Mouse (Mus musculus) megakaryocyte progenitor cell, adult 5-6 weeks (primary cell): ENCODE measurements around the gene Vsir. TPM values are rescaled to one million over a fixed set of nuclear protein-coding genes. Genes with fewer than 3 reads are reported as not detected.
A peak's percentile ranks its signal among the peaks of the same experiment; 100 is the strongest.

ENCODE experiments used
- ATAC-seq: replicated peaks from 2 replicates; pipeline ENCODE4 v1.8.0; 2016; ENCODE audit warnings: mild to moderate bottlenecking, moderate TSS enrichment, inconsistent platforms; ENCODE audit not compliant: poor library complexity
- total RNA-seq, 2 experiments: library from RNA; stranded (forward) in 1 of 2; stranded (reverse) in 1 of 2; fragments of 157-497, 149-512 nt in 1 of 2; fragments of 200-1000 nt in 1 of 2; gene quantifications; 2 replicates each; pipeline versions ENCODE4 v1.2.3 to v1.2.4; 2015 to 2017

The Vsir gene
- total RNA-seq, 2 experiments from 2014 or later: 43.4 to 123 TPM

DNA sequence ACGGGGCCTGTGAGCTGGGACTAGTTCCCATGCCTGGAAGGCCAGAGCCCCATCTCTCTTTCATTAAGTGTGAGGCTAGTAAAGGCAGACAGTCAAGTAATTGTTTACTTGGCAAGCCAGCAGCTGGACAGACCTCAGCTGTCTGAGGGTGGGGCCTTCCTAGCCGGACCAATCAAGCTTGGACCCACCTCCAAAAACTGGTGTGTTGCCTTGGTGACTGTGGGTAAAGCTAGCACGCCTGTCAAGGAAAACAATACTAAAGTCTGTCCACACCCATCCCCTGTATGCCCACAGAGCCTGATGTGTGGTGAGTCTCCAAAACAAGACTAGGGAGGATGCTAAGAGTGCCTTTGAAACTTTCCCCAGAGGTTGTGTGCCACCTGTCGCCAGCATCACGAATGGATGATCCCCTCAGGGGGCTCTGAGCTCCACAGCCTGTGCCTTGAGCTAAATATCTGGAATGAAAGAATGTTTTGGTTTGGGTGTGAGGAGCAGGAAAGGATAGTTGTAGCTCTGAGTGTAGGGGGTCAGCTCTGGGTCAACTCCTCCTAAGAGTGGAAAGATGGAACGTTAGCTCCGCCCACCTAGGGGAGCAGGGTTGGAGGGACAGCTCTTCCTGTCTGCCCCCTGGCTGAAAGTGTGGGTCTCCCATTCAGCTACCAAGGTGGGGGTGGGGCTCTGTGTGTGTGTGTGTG, 5.3 kb downstream of the Vsir start:
- ATAC-seq: peak; percentile 44

GRCm38 (mm10) chr10:60353241-60354002, 6.8 kb downstream of the Vsir start:
- no peak for ATAC-seq

DNA sequence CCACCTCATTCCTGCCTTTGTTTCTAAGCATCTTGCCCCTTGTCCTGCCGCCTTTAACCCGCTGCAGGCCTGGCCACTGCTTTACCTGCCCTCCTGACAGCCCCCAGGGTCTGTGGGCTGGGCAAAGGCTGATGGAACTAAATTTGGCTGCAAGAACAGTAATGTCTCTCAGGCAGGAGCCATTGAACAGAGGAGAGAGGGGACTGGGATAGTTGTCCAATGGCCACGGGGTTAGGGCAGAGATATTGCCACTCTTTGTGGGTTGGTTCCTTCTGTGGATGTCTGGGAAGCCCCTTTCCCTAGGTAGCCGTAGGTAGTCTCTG, 7.3 kb downstream of the Vsir start:
- no peak for ATAC-seq

DNA sequence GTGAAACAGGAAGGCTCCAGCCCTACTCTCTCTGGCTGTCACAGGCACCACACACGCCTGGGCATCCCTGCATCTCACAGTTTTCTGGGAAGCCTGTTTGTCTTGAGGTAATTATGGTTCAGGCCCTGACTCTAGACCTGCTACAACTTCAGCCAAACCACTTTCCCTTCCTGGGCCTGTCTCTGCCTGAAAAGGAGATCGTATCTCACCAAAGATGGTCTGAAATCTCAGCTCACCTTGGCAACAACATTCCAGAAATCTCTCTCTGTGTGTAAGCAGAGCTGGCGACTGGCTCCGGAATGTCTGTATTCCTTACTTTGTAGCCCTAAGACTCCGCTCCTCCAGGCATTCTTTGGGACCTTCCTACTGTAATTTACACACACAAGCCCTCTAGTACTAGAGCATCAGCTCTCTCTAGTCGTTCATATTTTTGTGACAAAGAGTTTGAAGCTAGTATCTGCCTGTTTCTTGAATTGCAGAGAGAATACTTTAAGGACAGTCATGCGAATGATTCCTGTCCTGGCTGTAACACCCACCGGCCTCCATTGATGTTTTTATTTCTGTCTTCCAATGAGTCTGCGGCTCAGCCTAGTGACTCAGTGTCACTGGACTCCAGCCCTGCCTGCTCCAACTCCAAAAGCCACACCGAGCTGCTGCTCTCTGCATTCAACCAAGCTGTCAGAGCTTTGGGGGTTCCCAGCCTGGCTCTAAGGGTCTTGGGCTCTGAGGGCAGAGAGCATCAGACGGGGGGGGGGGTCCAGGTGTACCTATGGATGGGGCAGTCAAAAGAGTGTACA, 8.4 kb downstream of the Vsir start:
- no peak for ATAC-seq

GRCm38 (mm10) chr10:60357441-60357840, 10.8 kb downstream of the Vsir start:
- ATAC-seq: no peak

- no peak for ATAC-seq
Observed at GRCm38 (mm10) chr10:60357901-60358300, 11.2 kb downstream of the Vsir start.

GRCm38 (mm10) chr10:60358776-60359175, 12.1 kb downstream of the Vsir start:
- ATAC-seq: no peak

- ATAC-seq: no peak
Observed at GRCm38 (mm10) chr10:60361615-60362309, 15.1 kb downstream of the Vsir start.

DNA sequence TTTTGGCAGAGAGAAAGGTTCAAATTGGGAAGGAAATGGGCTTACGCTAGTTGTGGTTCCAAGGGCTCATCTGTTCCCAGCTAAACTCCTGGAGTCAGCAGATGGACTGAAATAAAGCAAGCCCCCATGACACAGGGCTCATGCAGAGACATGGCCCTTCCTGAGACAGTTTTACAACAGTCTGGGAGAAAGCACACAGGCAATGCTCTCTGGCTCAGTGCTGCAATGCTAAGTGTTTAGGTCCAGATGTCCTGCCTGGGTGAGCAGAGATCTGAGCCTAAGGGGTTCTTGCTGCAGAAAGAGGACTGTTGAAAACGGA, 15.6 kb downstream of the Vsir start:
- peak; percentile 17; the same call in 1 of the 2 replicates for ATAC-seq

GRCm38 (mm10) chr10:60363426-60363825, 16.8 kb downstream of the Vsir start:
- no peak for ATAC-seq

- peak; percentile 54 for ATAC-seq
Observed at GRCm38 (mm10) chr10:60367145-60367544, 20.5 kb downstream of the Vsir start.

DNA sequence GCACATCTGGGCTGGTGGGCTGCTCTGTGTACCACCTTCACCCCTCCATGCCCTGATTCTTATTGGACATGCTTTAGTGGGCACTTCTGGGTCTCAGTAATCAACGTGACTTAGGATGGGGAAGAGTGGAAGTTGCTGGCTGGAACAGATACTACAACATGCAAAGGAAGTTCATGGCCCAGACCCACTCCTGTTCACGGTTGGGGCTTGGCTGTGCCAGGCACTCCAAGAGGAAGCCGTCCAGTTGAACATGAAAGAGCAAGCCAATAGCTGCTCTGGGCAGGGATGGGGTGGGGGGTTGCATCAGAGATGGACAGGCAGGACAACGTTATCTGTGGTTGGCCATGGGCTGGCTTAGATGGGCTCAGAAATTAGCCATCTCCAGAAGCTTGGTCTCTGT, 21.3 kb downstream of the Vsir start:
- no peak for ATAC-seq

GRCm38 (mm10) chr10:60369405-60369804, 22.8 kb downstream of the Vsir start:
- peak; percentile 33 for ATAC-seq

- ATAC-seq: no peak
Observed at GRCm38 (mm10) chr10:60370098-60370497, 23.4 kb downstream of the Vsir start.

DNA sequence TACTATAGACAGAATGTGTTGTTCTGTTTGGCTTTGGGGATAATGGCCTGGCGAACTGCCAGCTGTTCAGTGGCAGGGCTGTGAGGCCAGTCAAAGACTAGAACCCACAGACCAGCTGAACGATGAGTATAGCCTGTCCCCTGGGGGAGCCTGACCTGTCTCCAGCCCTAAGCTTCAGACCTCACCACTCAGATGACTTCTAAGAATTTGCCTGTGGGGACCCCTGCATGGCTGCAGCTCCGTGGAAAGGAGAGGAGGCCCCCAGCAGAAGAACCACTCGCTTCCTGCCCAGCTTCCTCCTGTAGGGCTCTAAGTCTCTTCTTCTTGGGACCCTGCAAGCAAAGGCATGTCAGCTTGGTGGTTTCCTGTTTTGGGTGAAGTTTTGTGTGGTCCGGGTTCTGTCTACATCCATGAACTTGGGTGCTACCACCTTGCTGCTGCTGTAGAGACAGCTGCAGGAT, 24.0 kb downstream of the Vsir start:
- ATAC-seq: no peak; the same call in 1 of the 2 replicates

DNA sequence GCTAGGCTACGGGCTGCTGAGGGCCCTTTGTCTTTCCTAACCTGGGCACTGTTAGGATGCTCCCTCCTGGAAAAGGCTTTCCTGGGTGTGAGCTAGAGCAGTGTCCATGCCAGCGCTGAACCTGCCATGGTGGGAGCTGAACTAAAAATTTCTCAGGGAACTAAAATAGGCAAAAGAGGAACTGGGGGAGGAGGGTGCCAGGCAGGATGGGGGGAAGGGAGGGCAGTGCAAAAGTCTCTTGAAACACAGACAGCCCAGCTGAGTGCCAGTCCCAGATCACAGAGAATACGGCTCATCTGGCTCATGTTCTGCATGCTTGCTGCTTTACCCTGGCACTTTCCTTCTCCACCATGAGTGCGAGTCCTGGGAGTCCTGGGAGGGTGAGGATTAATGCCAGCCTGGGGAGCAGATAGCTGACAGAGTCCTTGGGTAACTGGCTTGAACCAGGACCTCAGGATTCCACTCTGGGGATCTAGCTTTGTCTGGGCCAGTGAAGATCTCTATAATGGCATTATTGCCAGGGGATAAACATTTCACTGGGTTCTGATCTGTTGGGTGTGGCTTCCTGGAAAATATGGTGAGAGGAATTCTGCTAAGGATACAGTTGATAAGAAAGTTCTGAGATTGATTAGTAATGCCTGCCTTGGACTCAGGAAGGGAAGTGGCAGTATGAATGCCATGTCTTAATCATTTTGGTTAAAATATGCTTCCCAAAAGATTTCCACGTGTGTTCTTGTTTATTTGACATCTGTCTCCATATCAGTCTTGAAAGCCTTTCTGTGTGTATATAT, 25.1 kb downstream of the Vsir start:
- peak; percentile 46 for ATAC-seq

DNA sequence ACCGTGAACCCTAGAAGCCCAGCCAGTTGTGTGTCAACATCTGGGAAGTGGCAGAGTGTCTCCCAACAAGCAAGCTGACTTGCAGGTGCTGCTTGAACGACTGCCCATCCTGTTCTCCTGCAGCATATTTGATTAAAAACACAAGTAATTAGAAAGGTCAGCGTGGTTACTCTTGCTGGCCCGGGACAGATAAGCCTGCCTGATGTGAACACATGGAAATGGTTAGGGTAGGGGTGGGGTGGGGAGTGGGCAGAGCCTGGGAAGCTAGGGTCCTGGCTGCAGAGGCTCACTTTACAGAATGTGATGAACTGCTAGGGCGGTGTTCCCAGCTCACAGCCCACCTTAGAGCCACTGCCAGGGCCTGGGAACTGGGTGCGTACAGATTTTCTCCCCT, 26.9 kb downstream of the Vsir start:
- no peak for ATAC-seq

DNA sequence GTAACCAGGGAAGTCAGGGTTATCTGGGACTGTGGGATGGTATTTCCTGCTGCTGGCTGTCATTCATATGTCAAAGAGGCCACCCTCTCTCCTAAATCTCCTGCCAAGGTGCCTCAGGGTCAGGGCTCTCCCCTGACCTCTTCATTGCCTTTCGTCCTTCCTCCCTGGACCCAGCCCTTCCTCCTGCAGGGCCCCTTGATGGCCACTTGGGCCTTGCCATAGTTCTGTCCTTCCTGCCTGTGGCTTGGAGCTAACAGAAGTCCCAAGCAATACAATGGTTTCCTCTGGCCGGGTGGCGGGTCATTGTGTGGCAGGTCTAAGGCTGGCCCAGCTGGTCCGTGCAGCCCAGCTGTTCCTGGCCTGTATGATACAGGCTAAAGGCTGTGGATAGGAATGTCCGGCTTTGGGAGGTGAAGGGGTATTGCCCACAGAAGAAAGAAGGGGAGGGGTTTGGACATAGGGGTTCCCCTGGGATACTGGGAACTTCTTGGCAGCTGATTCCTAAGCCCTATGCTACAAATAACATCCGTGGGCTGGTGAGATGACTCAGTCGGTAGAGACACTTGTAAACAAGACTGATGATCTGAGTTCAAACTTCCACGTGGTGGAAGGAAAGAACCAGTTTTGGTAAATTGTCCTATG, 27.4 kb downstream of the Vsir start:
- no peak for ATAC-seq

DNA sequence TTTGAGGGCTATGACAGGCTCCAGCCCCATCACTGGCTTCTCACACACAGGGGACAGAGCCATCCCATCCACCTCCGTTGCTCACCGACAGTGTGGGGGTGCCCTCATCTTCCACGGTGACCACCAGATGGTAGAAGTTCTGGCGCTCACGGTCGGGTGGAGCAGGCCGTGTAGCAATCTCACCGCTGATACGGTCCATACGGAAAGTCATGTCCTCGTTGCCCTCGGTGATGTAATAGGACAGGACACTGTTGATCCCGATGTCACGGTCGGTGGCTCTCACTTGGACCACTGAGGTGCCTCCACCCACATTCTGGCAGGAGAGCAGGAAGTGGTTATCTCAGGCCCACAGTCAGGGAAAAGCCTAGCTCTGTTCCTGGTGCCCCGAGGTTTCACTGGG, 30.1 kb downstream of the Vsir start:
- ATAC-seq: no peak

DNA sequence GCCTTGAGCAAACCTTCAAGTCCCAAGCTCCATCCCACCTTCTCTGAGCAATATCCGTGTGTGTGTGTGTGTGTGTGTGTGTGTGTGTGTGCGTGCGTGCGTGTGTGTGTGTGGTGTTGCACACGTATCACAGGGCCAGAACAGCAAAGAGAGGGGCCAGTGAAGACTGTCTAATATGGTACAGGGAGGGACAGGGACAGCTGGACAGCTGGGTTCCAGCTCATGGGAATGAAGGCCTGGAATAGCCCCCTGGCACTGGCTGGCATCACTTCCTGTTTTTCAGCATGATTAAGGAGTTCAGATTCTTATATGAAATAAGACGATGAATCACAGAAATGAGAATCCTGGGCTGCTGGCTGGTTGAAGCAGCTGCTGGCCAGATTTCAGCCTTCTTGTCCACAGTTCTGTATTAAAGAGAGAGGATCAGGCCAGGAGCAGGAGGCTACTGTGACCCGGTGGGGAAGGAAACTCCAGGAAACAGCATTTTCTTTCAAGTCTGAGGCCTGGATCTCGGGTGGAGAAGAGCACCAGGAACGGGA, 32.8 kb downstream of the Vsir start:
- no peak for ATAC-seq
